Mouse (Mus musculus) layer of hippocampus, adult 8-10 months (tissue): ENCODE data around the gene Olfr513. TPM values are rescaled to one million over a fixed set of nuclear protein-coding genes. Genes with fewer than 3 reads are reported as not detected.

Source experiments
- DNase-seq, 2 experiments: peaks; one replicate each; pipeline ENCODE4 v3.0.0; 2022; ENCODE audit warnings: low spot score in 2 of 2
- total RNA-seq, 4 experiments: library from RNA; stranded (reverse); gene quantifications; 2 replicates each; pipeline ENCODE4 v1.2.4; 2022

The Olfr513 gene
- total RNA-seq: not detected

- no peak for DNase-seq
Measured at GRCm38 (mm10) chr7:108750673-108751072, at the start of gene Olfr513. Gene Olfr513, plus strand, starts transcription at chr7:108750973.

- no peak for DNase-seq
Measured at GRCm38 (mm10) chr7:108713020-108713419, 37.8 kb upstream of the Olfr513 start, which contains the start of gene Olfr512. Gene Olfr512, plus strand, starts transcription at chr7:108713320.

- no peak for DNase-seq
Measured at GRCm38 (mm10) chr7:108760411-108760810, 9.6 kb downstream of the Olfr513 start.

- no peak for DNase-seq
Measured at GRCm38 (mm10) chr7:108797205-108797933, 46.6 kb downstream of the Olfr513 start.

Other genes starting within 250 kb of the Olfr513 start
- gene Olfr502, start 225.9 kb upstream of the Olfr513 start, total RNA-seq: not detected
- not detected for gene Olfr503, start 206.4 kb upstream of the Olfr513 start, total RNA-seq
- not detected for gene Olfr504, start 185.2 kb upstream of the Olfr513 start, total RNA-seq
- gene Olfr506, start 140.2 kb upstream of the Olfr513 start, total RNA-seq: not detected
- not detected for gene Olfr507, start 129.2 kb upstream of the Olfr513 start, total RNA-seq
- gene Olfr508, start 121.0 kb upstream of the Olfr513 start, total RNA-seq: not detected
- not detected for gene Olfr509, start 99.1 kb upstream of the Olfr513 start, total RNA-seq
- not detected for gene Olfr510, start 84.6 kb upstream of the Olfr513 start, total RNA-seq
- not detected for gene Olfr512, start 37.7 kb upstream of the Olfr513 start, total RNA-seq
- not detected for gene Olfr514, start 75.0 kb downstream of the Olfr513 start, total RNA-seq
- gene Olfr516, start 99.6 kb downstream of the Olfr513 start, total RNA-seq: not detected
- gene Olfr517, start 121.4 kb downstream of the Olfr513 start, total RNA-seq: not detected
- not detected for gene Olfr518, start 134.0 kb downstream of the Olfr513 start, total RNA-seq
- gene Olfr519, start 143.4 kb downstream of the Olfr513 start, total RNA-seq: not detected
- gene Nlrp10, start 179.2 kb downstream of the Olfr513 start, total RNA-seq: under 1 TPM; 0.26 to 0.56 (median 0.42) TPM
- 100 to 1,000 TPM in 2 of 4 experiments, 10 to 100 TPM in 2; 92.4 to 104 (median 100) TPM for gene Eif3f, start 183.4 kb downstream of the Olfr513 start, total RNA-seq
- 100 to 1,000 TPM; 146 to 206 (median 173) TPM for gene Tub, start 199.4 kb downstream of the Olfr513 start, total RNA-seq